Mouse (Mus musculus) lung, postnatal 14 days (tissue): ENCODE data around the gene Gm20458.
A peak's percentile ranks its signal among the peaks of the same experiment; 100 is the strongest.

Source experiments
- DNase-seq: peaks from one replicate; pipeline ENCODE4 v3.0.0; 2021

The Gm20458 gene

GRCm38 (mm10) chr2:164504919-164505318 lies 44.2 kb downstream of the Gm20458 start:
- DNase-seq: no peak

- DNase-seq: no peak
Observed at GRCm38 (mm10) chr2:164505619-164506347, 45.0 kb downstream of the Gm20458 start.

- DNase-seq: no peak
Observed at GRCm38 (mm10) chr2:164507811-164508210, 47.0 kb downstream of the Gm20458 start.

GRCm38 (mm10) chr2:164510621-164511190 lies 49.9 kb downstream of the Gm20458 start:
- DNase-seq: peak; percentile 16

GRCm38 (mm10) chr2:164512121-164512909 lies 51.5 kb downstream of the Gm20458 start:
- peak; percentile 37 for DNase-seq

- DNase-seq: peak; percentile 57
Observed at GRCm38 (mm10) chr2:164513389-164513788, 52.6 kb downstream of the Gm20458 start.

GRCm38 (mm10) chr2:164514916-164515315 lies 54.1 kb downstream of the Gm20458 start:
- no peak for DNase-seq

GRCm38 (mm10) chr2:164515897-164516296 lies 55.1 kb downstream of the Gm20458 start:
- no peak for DNase-seq

GRCm38 (mm10) chr2:164516592-164516991 lies 55.8 kb downstream of the Gm20458 start:
- no peak for DNase-seq

GRCm38 (mm10) chr2:164517485-164518221 lies 56.9 kb downstream of the Gm20458 start:
- peak; percentile 73 for DNase-seq

- DNase-seq: no peak
Observed at GRCm38 (mm10) chr2:164518266-164519170, 57.8 kb downstream of the Gm20458 start.

- no peak for DNase-seq
Observed at GRCm38 (mm10) chr2:164519171-164519526, 58.4 kb downstream of the Gm20458 start.

GRCm38 (mm10) chr2:164520782-164521181 lies 60.0 kb downstream of the Gm20458 start:
- peak; percentile 71 for DNase-seq

- no peak for DNase-seq
Observed at GRCm38 (mm10) chr2:164521841-164522240, 61.1 kb downstream of the Gm20458 start.

GRCm38 (mm10) chr2:164522280-164522679 lies 61.5 kb downstream of the Gm20458 start:
- DNase-seq: no peak

GRCm38 (mm10) chr2:164523301-164523773 lies 62.6 kb downstream of the Gm20458 start:
- no peak for DNase-seq

- DNase-seq: no peak
Observed at GRCm38 (mm10) chr2:164528557-164528956, 67.8 kb downstream of the Gm20458 start.

GRCm38 (mm10) chr2:164531169-164531568 lies 70.4 kb downstream of the Gm20458 start:
- peak; percentile 85 for DNase-seq

- DNase-seq: no peak
Observed at GRCm38 (mm10) chr2:164534315-164534714, 73.5 kb downstream of the Gm20458 start.

GRCm38 (mm10) chr2:164537003-164537402 lies 76.2 kb downstream of the Gm20458 start:
- DNase-seq: no peak
